Mouse (Mus musculus) erythroblast, embryonic 14.5 days (primary cell): Measurements from ENCODE around the gene Cuta. TPM values are rescaled to one million over a fixed set of nuclear protein-coding genes. Genes with fewer than 3 reads are reported as not detected.

Experiments used
- H3K27me3 ChIP-seq: 2 replicates; pipeline ENCODE4 v1.6.1; 2012; ENCODE audit warnings: inconsistent platforms; ENCODE audit not compliant: control insufficient read depth
- H3K36me3 ChIP-seq: 2 replicates; pipeline ENCODE4 v1.6.1; 2012; ENCODE audit warnings: mild to moderate bottlenecking, inconsistent platforms; ENCODE audit not compliant: control insufficient read depth
- H3K4me1 ChIP-seq: 2 replicates; pipeline ENCODE4 v1.6.1; 2012; ENCODE audit warnings: inconsistent platforms; ENCODE audit not compliant: control insufficient read depth
- H3K4me3 ChIP-seq: replicated peaks from 2 replicates; pipeline ENCODE3; 2012; ENCODE audit warnings: moderate library complexity, mild to moderate bottlenecking, inconsistent platforms
- H3K9me3 ChIP-seq: 2 replicates; pipeline ENCODE4 v1.6.1; 2012; ENCODE audit warnings: low read length, inconsistent platforms, mixed read lengths; ENCODE audit not compliant: control insufficient read depth
- GATA1 ChIP-seq: IDR thresholded peaks from 2 replicates; pipeline ENCODE4 v1.6.1; 2012; ENCODE audit warnings: low read length, inconsistent platforms, mixed read lengths
- TAL1 ChIP-seq: IDR thresholded peaks from 3 replicates; pipeline ENCODE4 v1.6.1; 2012; ENCODE audit warnings: low read length, inconsistent platforms, mixed read lengths
- polyA plus RNA-seq: library from polyadenylated mRNA; stranded (reverse); fragments of >175 nt; gene quantifications from 2 replicates; pipeline ENCODE4 v1.2.3, GENCODE M21; 2012

Gene Cuta
- polyA plus RNA-seq, 1 experiment, result 19.6 TPM

GRCm38 (mm10) chr17:26949866-26950265 lies 10.5 kb upstream of the Cuta start:
- Histone ChIP-seq H3K9me3 (no peaks in the 10 kb centered on the region), H3K4me1 (peaks cover 84% of the 10 kb centered on the region), H3K27me3 (peaks cover 62% of the 10 kb centered on the region), H3K36me3 (peaks cover 2% of the 10 kb centered on the region), H3K4me3 (no peak overlapping the region)
- TF ChIP-seq GATA1 (no peak), TAL1 (no peak)

GRCm38 (mm10) chr17:26949051-26949577 lies 9.7 kb upstream of the Cuta start:
- no peak for TF ChIP-seq TAL1
- no peak for TF ChIP-seq GATA1
- Histone ChIP-seq H3K4me1 (peaks cover 80% of the 10 kb centered on the region), H3K27me3 (peaks cover 62% of the 10 kb centered on the region), H3K4me3 (peak overlapping the region; percentile 67), H3K36me3 (no peaks in the 10 kb centered on the region; the same call in 1 of the 2 replicates), H3K9me3 (no peaks in the 10 kb centered on the region)

GRCm38 (mm10) chr17:26948316-26949050 lies 9.1 kb upstream of the Cuta start:
- Histone ChIP-seq H3K4me1 (peaks cover 75% of the 10 kb centered on the region), H3K4me3 (peak overlapping the region; percentile 67), H3K9me3 (no peaks in the 10 kb centered on the region), H3K27me3 (peaks cover 58% of the 10 kb centered on the region), H3K36me3 (no peaks in the 10 kb centered on the region; the same call in 1 of the 2 replicates)
- no peak for TF ChIP-seq TAL1
- TF ChIP-seq GATA1, result no peak

- H3K36me3 ChIP-seq, result no peaks in the 10 kb centered on the region
- TF ChIP-seq GATA1 (no peak), TAL1 (no peak)
- H3K9me3 ChIP-seq, result no peaks in the 10 kb centered on the region
- H3K4me1 ChIP-seq, result peaks cover 65% of the 10 kb centered on the region
- no peak overlapping the region for H3K4me3 ChIP-seq
- peaks cover 48% of the 10 kb centered on the region for H3K27me3 ChIP-seq
These were observed 8.1 kb upstream of the Cuta start for GRCm38 (mm10) chr17:26947231-26948100.

- TF ChIP-seq GATA1 (no peak), TAL1 (no peak)
- Histone ChIP-seq H3K9me3 (no peaks in the 10 kb centered on the region), H3K27me3 (peaks cover 39% of the 10 kb centered on the region), H3K4me3 (peak overlapping the region; percentile 61), H3K36me3 (no peaks in the 10 kb centered on the region), H3K4me1 (peaks cover 65% of the 10 kb centered on the region)
These were observed 7.2 kb upstream of the Cuta start for GRCm38 (mm10) chr17:26946567-26946966.

- Histone ChIP-seq H3K36me3 (no peaks in the 10 kb centered on the region), H3K4me3 (peak overlapping the region; percentile 61), H3K4me1 (peaks cover 65% of the 10 kb centered on the region), H3K27me3 (peaks cover 33% of the 10 kb centered on the region), H3K9me3 (no peaks in the 10 kb centered on the region)
- TF ChIP-seq GATA1 (no peak), TAL1 (no peak)
These were observed 6.6 kb upstream of the Cuta start for GRCm38 (mm10) chr17:26945824-26946495.

GRCm38 (mm10) chr17:26941841-26942570 lies 2.6 kb upstream of the Cuta start:
- H3K4me3 ChIP-seq, result peak overlapping the region; percentile 52

More at GRCm38 (mm10) chr17:26941841-26942570, 2.6 kb upstream of the Cuta start:
- H3K27me3 ChIP-seq, result peaks cover 12% of the 10 kb centered on the region
- no peak for TF ChIP-seq TAL1
- TF ChIP-seq GATA1, result no peak
- H3K36me3 ChIP-seq, result peaks cover 9% of the 10 kb centered on the region
- H3K4me1 ChIP-seq, result peaks cover 64% of the 10 kb centered on the region
- H3K9me3 ChIP-seq, result no peaks in the 10 kb centered on the region
